Mouse (Mus musculus): Measurements from ENCODE around the gene Mep1a. TPM values are rescaled to one million over a fixed set of nuclear protein-coding genes. Genes with fewer than 3 reads are reported as not detected.
"Not testable (repeated sequence)": the region's sequence is repeated elsewhere in the genome, so short reads cannot be mapped to it uniquely, and the experiment has no call there.

Mep1a gene
- polyA plus RNA-seq (2012; rRNA removed) = 451 and 624 TPM in 2 replicates

DNA sequence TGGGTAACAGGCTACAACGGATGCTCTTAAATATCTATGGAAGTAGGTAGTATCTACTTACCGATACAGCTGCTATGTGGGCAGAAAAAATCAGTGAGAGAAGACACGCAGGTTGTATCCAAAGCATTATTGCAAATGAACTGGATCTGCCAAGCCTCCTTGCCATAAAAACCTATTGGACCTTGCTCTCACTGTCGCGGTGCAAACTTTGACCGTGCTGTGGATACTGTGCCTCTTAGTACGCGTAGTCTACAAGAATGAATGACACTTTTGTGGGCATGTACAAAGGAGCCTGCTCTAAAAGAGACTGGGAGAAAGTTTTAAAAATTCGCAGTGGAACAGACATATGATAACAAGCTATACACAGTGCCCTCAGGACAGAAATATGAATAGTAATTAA lies at the start of gene Mep1a:
Mep1a (minus strand) TSS at position 221 of the 400 bp plus-strand sequence.
- peak within 1 kb of the TSS; percentile 45 for H3K4me3 ChIP-seq (ENCODE audit: insufficient read depth, low read depth, low read length)
- TF ChIP-seq CTCF (conservative IDR thresholded peaks at IDR 0.05; ENCODE audit: insufficient read depth, insufficient read length, low read depth, low read length) = no peak
- no peak for TF ChIP-seq POLR2A (IDR thresholded peaks at IDR 0.05; ENCODE audit: low read depth, low read length)
- DNase-seq = peak; percentile 89

DNA sequence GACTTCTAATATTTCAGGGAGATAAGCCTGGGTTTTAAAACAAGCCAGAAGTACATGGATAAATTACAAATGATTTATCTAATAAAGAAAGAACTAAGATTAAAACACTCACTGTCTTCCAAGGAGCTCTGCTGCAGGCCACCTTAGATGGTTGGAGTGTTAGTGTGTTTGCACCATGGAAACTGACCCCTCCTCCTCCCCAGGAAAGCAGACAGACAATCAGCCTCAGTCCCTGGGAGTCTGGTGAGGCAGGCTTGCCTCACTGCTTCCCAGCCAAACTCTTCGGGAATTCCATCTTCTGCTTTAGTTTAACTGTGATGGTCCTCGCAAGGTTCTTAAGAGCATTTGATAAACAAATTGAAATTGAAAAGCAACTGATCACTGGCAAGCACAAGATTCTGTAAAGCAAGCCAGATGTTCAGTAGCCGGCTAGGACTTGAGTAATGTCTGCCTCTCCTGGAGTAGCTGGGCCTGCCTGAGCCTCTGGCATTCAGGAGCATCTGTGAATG lies 48.6 kb upstream of the Mep1a start:
- Histone ChIP-seq H3K27ac (ENCODE audit: insufficient read depth, low read depth, low read length) (no peak overlapping the region), H3K4me3 (ENCODE audit: insufficient read depth, low read depth, low read length) (no peak overlapping the region), H3K36me3 (ENCODE audit: control insufficient read depth, insufficient read depth, low read length) (no peaks in the 10 kb centered on the region), H3K27me3 (replicated peaks; ENCODE audit: control insufficient read depth, insufficient read depth, low read length) (no peaks in the 10 kb centered on the region), H3K4me1 (ENCODE audit: control insufficient read depth, insufficient read depth, low read length) (no peaks in the 10 kb centered on the region)
- WGBS = 74% methylated on average over 3 of the region's 3 CpGs
- DNase-seq = no peak
- TF ChIP-seq CTCF (conservative IDR thresholded peaks at IDR 0.05; ENCODE audit: insufficient read depth, insufficient read length, low read depth, low read length) (no peak), POLR2A (IDR thresholded peaks at IDR 0.05; ENCODE audit: low read depth, low read length) (no peak)

More for the DNA sequence above, at the start of gene Mep1a:
- Histone ChIP-seq H3K36me3 (ENCODE audit: control insufficient read depth, insufficient read depth, low read length) (no peaks in the 10 kb centered on the region; the same call in 1 of the 2 replicates), H3K27ac (ENCODE audit: insufficient read depth, low read depth, low read length) (peak within 1 kb of the TSS; percentile 98), H3K4me1 (ENCODE audit: control insufficient read depth, insufficient read depth, low read length) (peaks cover 13% of the 10 kb centered on the region), H3K27me3 (replicated peaks; ENCODE audit: control insufficient read depth, insufficient read depth, low read length) (no peaks in the 10 kb centered on the region)
- WGBS = 58% methylated on average over 9 of the region's 9 CpGs

DNA sequence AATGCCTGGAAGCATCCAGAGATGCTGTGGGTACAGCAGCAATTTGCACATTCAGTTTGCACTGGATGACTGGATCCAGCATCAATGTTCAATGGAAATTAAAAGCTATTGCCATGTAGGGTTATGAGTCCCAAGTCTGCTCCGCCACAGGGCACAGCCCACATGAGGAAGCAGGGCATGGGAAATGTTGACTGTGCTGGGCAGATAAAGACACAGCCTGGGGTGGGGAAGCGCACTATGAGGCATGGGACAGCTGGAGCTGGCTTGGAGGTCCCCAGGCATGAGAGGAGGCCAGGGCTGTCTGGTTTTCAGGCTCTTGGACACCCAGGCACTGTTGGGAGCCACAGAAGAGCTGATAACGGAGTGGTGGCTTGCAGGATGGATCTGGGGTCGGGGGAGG lies 41.4 kb upstream of the Mep1a start:
- DNase-seq = no peak
- WGBS = 96% methylated on average over 4 of the region's 4 CpGs

DNA sequence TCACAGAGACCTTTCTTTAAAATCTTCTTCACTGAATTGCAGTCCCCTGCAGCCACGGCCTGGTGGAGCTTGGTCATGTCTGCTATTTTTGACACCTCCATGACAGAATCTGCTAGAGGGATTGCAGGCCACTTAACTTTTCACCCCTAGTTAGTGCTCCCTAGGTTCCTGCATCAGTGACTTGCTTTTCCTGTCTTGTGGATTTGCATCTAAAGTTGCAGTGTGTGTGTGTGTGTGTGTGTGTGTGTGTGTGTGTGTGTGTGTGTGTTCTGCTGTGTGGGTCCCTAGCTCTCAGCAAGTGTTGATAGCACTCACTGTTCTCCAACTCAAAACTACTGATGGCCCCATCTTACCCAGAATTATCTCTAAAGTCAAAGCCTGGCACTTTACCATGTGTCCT lies 40.9 kb upstream of the Mep1a start, which contains the start of gene Ankrd66:
Ankrd66 (minus strand) TSS at position 101 of the 400 bp plus-strand sequence.
- Histone ChIP-seq H3K4me1 (ENCODE audit: control insufficient read depth, insufficient read depth, low read length) (no peaks in the 10 kb centered on the region), H3K27ac (ENCODE audit: insufficient read depth, low read depth, low read length) (no peak within 1 kb of the TSS), H3K36me3 (ENCODE audit: control insufficient read depth, insufficient read depth, low read length) (no peaks in the 10 kb centered on the region), H3K4me3 (ENCODE audit: insufficient read depth, low read depth, low read length) (no peak within 1 kb of the TSS), H3K27me3 (replicated peaks; ENCODE audit: control insufficient read depth, insufficient read depth, low read length) (no peaks in the 10 kb centered on the region)
- 33% methylated on average over 1 of the region's 1 CpGs for WGBS
- DNase-seq = no peak
- TF ChIP-seq CTCF (conservative IDR thresholded peaks at IDR 0.05; ENCODE audit: insufficient read depth, insufficient read length, low read depth, low read length) (no peak), POLR2A (IDR thresholded peaks at IDR 0.05; ENCODE audit: low read depth, low read length) (no peak)

More for the DNA sequence above, 41.4 kb upstream of the Mep1a start:
- no peaks in the 10 kb centered on the region for H3K4me1 ChIP-seq (ENCODE audit: control insufficient read depth, insufficient read depth, low read length)
- H3K27me3 ChIP-seq (replicated peaks; ENCODE audit: control insufficient read depth, insufficient read depth, low read length) = no peaks in the 10 kb centered on the region
- H3K27ac ChIP-seq (ENCODE audit: insufficient read depth, low read depth, low read length) = no peak overlapping the region
- TF ChIP-seq POLR2A (IDR thresholded peaks at IDR 0.05; ENCODE audit: low read depth, low read length) (no peak), CTCF (conservative IDR thresholded peaks at IDR 0.05; ENCODE audit: insufficient read depth, insufficient read length, low read depth, low read length) (no peak)
- no peaks in the 10 kb centered on the region for H3K36me3 ChIP-seq (ENCODE audit: control insufficient read depth, insufficient read depth, low read length)
- no peak overlapping the region for H3K4me3 ChIP-seq (ENCODE audit: insufficient read depth, low read depth, low read length)

DNA sequence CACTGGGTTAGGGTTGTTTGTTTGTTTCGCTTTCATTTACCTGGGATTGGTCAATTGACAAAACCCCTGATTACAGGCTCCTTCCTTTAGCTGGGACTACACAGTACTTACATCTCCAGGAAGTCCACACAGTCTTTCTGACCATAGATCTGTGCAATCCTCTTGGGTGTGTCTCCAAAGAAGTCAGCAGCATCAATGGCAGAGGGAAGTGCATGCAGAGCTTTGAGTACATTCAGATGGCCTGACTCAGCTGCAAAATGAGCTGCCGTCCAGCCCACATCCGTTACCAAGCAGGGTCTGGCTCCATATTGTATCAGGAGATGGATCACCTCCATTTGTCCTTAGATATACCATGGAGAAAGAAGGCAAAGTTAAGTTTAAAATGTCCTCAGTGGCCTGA lies 36.2 kb upstream of the Mep1a start:
- DNase-seq = no peak
- WGBS = 96% methylated on average over 3 of the region's 3 CpGs
- no peaks in the 10 kb centered on the region for H3K27me3 ChIP-seq (replicated peaks; ENCODE audit: control insufficient read depth, insufficient read depth, low read length)
- H3K4me1 ChIP-seq (ENCODE audit: control insufficient read depth, insufficient read depth, low read length) = no peaks in the 10 kb centered on the region
- H3K36me3 ChIP-seq (ENCODE audit: control insufficient read depth, insufficient read depth, low read length) = no peaks in the 10 kb centered on the region
- no peak overlapping the region for H3K4me3 ChIP-seq (ENCODE audit: insufficient read depth, low read depth, low read length)
- TF ChIP-seq POLR2A (IDR thresholded peaks at IDR 0.05; ENCODE audit: low read depth, low read length) (no peak), CTCF (conservative IDR thresholded peaks at IDR 0.05; ENCODE audit: insufficient read depth, insufficient read length, low read depth, low read length) (no peak)
- no peak overlapping the region for H3K27ac ChIP-seq (ENCODE audit: insufficient read depth, low read depth, low read length)

DNA sequence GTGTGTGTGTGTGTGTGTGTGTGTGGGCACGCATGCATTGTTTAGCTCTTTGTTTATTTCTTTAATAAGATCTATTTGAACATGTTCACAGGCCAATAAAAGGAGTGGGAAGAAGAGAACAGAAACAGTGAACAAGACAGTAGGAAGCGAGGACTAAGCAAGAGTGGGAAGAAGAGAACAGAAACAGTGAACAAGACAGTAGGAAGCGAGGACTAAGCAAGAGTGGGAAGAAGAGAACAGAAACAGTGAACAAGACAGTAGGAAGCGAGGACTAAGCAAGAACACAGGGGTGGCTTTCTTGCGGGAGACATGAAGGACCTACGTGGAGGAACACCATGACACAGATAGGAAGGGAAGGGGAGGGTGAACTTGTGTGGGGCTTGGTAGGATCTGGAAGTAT lies 34.2 kb upstream of the Mep1a start:
- H3K36me3 ChIP-seq (ENCODE audit: control insufficient read depth, insufficient read depth, low read length); H3K4me1 ChIP-seq (ENCODE audit: control insufficient read depth, insufficient read depth, low read length); H3K27ac ChIP-seq (ENCODE audit: insufficient read depth, low read depth, low read length); H3K4me3 ChIP-seq (ENCODE audit: insufficient read depth, low read depth, low read length); H3K27me3 ChIP-seq (replicated peaks; ENCODE audit: control insufficient read depth, insufficient read depth, low read length); DNase-seq: not testable (repeated sequence)
- WGBS = 96% methylated on average over 6 of the region's 6 CpGs

DNA sequence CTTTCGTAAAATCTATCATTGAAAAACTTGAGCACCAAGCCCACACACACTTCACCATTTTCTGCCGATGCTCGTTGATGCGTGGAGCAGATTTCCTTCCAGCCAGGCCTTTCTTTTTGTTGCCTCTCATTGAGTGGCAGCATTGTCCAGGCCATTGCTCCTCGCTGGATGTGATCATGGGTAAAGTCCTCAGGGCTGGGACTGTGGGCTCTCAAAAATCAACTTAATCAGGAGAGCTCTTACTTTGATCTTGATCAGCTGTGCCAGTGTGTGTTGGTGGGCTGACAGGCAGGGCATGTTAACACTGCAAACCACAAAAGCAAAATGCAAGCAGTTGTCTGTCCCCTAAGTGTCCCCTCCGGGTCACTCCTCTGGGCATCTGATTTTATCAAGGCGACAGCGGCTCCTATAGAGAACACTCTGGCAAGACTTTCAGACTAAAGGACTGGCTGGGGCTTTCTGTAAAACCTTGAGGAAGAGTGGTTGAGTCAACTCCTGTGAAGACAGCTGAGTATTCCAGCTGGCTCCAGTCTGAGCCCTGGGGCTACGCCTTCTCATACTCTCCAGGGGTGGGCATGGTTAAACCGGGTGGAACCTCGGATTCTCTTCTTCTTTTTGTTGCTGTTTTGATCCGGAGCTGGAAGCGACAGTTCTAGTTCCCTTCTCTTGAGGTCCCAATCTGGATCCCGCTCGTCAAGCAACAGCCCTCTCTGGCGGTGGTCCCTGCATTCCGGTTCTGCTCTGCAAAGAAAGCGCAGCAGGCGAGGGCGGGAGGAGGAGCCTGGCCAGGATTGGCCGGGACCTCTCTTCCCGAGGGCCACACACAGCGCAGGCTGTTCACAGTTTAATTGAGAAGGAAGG lies 32.0 kb upstream of the Mep1a start:
- DNase-seq = peak; percentile 47

More for the DNA sequence above, 32.0 kb upstream of the Mep1a start:
- Histone ChIP-seq H3K27me3 (replicated peaks; ENCODE audit: control insufficient read depth, insufficient read depth, low read length) (no peaks in the 10 kb centered on the region), H3K36me3 (ENCODE audit: control insufficient read depth, insufficient read depth, low read length) (no peaks in the 10 kb centered on the region), H3K4me3 (ENCODE audit: insufficient read depth, low read depth, low read length) (peak overlapping the region; percentile 15; the same call in 1 of the 2 replicates), H3K4me1 (ENCODE audit: control insufficient read depth, insufficient read depth, low read length) (no peaks in the 10 kb centered on the region), H3K27ac (ENCODE audit: insufficient read depth, low read depth, low read length) (no peak overlapping the region)
- WGBS = 22% methylated on average over 23 of the region's 23 CpGs
- TF ChIP-seq POLR2A (IDR thresholded peaks at IDR 0.05; ENCODE audit: low read depth, low read length) = no peak
- no peak for TF ChIP-seq CTCF (conservative IDR thresholded peaks at IDR 0.05; ENCODE audit: insufficient read depth, insufficient read length, low read depth, low read length)
